Mouse (Mus musculus): ENCODE measurements at regions not wholly inside any gene's neighbourhood (a gene's known extent, or its start where the extent isn't known, plus 50 kb on each side); places are given as distances from the start of the nearest gene placed in this dataset.

- WGBS (ENCODE audit: insufficient replicate concordance): 60% methylated on average over 6 of the region's 6 CpGs
- H3K4me1 ChIP-seq (ENCODE audit: control insufficient read depth, low read depth, low read length): no peaks in the 10 kb centered on the region
- H3K4me3 ChIP-seq (ENCODE audit: low read depth, low read length): no peak overlapping the region
- H3K4me2 ChIP-seq (ENCODE audit: low read depth, low read length): no peak overlapping the region
- no peak overlapping the region for H3K9ac ChIP-seq (ENCODE audit: low read depth, low read length)
- ATAC-seq (ENCODE audit: low read depth): no peak
- no peak overlapping the region for H3K27ac ChIP-seq (ENCODE audit: low read length)
- H3K9me3 ChIP-seq (replicated peaks; ENCODE audit: control insufficient read depth, low read length): no peaks in the 10 kb centered on the region; the same call in 1 of the 2 replicates
- H3K36me3 ChIP-seq (ENCODE audit: control insufficient read depth, insufficient read depth): no peaks in the 10 kb centered on the region
- no peaks in the 10 kb centered on the region for H3K27me3 ChIP-seq (ENCODE audit: control insufficient read depth, insufficient read depth, low read depth, low read length)
Measured at GRCm38 (mm10) chr2:138792711-138793450, 536.5 kb downstream of the Btbd3 start.

DNA sequence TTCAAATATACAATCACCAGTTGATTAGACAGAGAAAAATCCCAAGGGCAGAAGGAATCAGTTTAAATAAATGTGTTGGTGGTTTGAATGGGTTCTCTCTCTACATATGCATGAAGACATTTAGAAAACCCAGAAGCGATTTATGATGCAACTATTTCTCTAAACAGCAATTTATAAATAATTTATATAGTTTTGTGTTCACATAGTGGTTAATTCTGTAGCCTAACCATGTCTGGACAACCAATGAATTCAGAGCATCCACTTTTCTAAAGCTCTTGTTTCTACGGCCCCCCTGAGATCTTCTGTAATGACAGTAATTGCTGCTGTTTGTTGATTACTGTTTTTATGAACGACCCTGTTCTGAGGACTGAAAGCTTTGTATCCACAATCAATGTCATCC, 549.8 kb downstream of the Btbd3 start:
- H3K36me3 ChIP-seq (ENCODE audit: control insufficient read depth, insufficient read depth): no peaks in the 10 kb centered on the region
- H3K4me3 ChIP-seq (ENCODE audit: low read depth, low read length): no peak overlapping the region
- H3K27ac ChIP-seq (ENCODE audit: low read length): no peak overlapping the region
- WGBS (ENCODE audit: insufficient replicate concordance): 56% methylated on average over 3 of the region's 3 CpGs
- ATAC-seq (ENCODE audit: low read depth): no peak
- H3K27me3 ChIP-seq (ENCODE audit: control insufficient read depth, insufficient read depth, low read depth, low read length): no peaks in the 10 kb centered on the region
- no peaks in the 10 kb centered on the region for H3K4me1 ChIP-seq (ENCODE audit: control insufficient read depth, low read depth, low read length)
- no peaks in the 10 kb centered on the region for H3K9me3 ChIP-seq (replicated peaks; ENCODE audit: control insufficient read depth, low read length)
- H3K4me2 ChIP-seq (ENCODE audit: low read depth, low read length): no peak overlapping the region
- no peak overlapping the region for H3K9ac ChIP-seq (ENCODE audit: low read depth, low read length)

- Histone ChIP-seq H3K27me3 (ENCODE audit: control insufficient read depth, insufficient read depth, low read depth, low read length) (no peaks in the 10 kb centered on the region), H3K9ac (ENCODE audit: low read depth, low read length) (no peak overlapping the region), H3K4me2 (ENCODE audit: low read depth, low read length) (no peak overlapping the region), H3K4me1 (ENCODE audit: control insufficient read depth, low read depth, low read length) (no peaks in the 10 kb centered on the region), H3K27ac (ENCODE audit: low read length) (no peak overlapping the region), H3K4me3 (ENCODE audit: low read depth, low read length) (no peak overlapping the region), H3K9me3 (replicated peaks; ENCODE audit: control insufficient read depth, low read length) (no peaks in the 10 kb centered on the region), H3K36me3 (ENCODE audit: control insufficient read depth, insufficient read depth) (no peaks in the 10 kb centered on the region)
- ATAC-seq (ENCODE audit: low read depth): no peak
- WGBS (ENCODE audit: insufficient replicate concordance): 71% methylated on average over 2 of the region's 2 CpGs
Measured at GRCm38 (mm10) chr2:138809767-138810166, 553.4 kb downstream of the Btbd3 start.

DNA sequence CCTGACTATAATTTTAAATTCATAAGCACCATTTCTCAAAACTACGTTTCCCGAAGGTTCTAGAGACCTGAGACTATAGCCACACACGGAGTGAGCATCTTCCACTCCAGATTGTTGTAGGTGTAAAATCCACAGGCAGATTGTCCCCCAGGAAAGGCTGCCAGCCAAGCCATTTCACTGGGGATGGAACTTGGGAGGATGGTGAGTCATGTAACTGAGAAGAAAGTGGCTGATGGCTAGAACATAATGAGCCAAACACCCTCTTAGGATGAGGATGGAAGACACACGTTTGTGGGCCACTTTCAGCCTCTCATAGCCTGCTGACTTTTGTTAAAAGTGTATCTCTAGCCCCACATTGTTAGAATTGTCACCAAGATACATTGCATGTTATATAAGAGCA, 564.1 kb downstream of the Btbd3 start:
- Histone ChIP-seq H3K9me3 (replicated peaks; ENCODE audit: control insufficient read depth, low read length) (no peaks in the 10 kb centered on the region), H3K4me1 (ENCODE audit: control insufficient read depth, low read depth, low read length) (no peaks in the 10 kb centered on the region), H3K27me3 (ENCODE audit: control insufficient read depth, insufficient read depth, low read depth, low read length) (no peaks in the 10 kb centered on the region), H3K9ac (ENCODE audit: low read depth, low read length) (no peak overlapping the region), H3K27ac (ENCODE audit: low read length) (no peak overlapping the region), H3K4me2 (ENCODE audit: low read depth, low read length) (no peak overlapping the region), H3K4me3 (ENCODE audit: low read depth, low read length) (no peak overlapping the region), H3K36me3 (ENCODE audit: control insufficient read depth, insufficient read depth) (no peaks in the 10 kb centered on the region)
- ATAC-seq (ENCODE audit: low read depth): no peak
- WGBS (ENCODE audit: insufficient replicate concordance): 64% methylated on average over 4 of the region's 4 CpGs

DNA sequence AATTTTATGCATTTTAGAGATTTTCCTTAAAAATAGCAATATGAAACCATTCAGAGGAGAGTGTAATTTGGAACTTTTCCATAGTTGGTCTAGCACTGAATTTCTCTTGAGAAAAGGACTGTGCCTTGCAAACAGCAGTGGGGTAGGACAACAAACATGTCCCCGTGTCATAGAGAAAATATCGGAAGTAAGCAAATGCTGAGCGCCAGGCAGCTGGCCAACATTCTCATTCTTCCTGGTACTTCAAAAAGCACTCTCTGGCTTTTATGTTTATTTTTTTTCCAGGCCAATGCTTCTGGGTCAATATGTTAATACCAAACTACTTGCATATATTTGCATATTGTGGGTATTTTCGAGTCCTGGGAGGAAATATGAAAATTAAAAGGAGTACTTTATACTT, 568.5 kb downstream of the Btbd3 start:
- Histone ChIP-seq H3K4me3 (ENCODE audit: low read depth, low read length) (no peak overlapping the region), H3K4me2 (ENCODE audit: low read depth, low read length) (no peak overlapping the region), H3K27me3 (ENCODE audit: control insufficient read depth, insufficient read depth, low read depth, low read length) (no peaks in the 10 kb centered on the region), H3K4me1 (ENCODE audit: control insufficient read depth, low read depth, low read length) (no peaks in the 10 kb centered on the region), H3K9ac (ENCODE audit: low read depth, low read length) (no peak overlapping the region), H3K9me3 (replicated peaks; ENCODE audit: control insufficient read depth, low read length) (no peaks in the 10 kb centered on the region), H3K36me3 (ENCODE audit: control insufficient read depth, insufficient read depth) (no peaks in the 10 kb centered on the region), H3K27ac (ENCODE audit: low read length) (no peak overlapping the region)
- ATAC-seq (ENCODE audit: low read depth): no peak
- 62% methylated on average over 4 of the region's 4 CpGs for WGBS (ENCODE audit: insufficient replicate concordance)

DNA sequence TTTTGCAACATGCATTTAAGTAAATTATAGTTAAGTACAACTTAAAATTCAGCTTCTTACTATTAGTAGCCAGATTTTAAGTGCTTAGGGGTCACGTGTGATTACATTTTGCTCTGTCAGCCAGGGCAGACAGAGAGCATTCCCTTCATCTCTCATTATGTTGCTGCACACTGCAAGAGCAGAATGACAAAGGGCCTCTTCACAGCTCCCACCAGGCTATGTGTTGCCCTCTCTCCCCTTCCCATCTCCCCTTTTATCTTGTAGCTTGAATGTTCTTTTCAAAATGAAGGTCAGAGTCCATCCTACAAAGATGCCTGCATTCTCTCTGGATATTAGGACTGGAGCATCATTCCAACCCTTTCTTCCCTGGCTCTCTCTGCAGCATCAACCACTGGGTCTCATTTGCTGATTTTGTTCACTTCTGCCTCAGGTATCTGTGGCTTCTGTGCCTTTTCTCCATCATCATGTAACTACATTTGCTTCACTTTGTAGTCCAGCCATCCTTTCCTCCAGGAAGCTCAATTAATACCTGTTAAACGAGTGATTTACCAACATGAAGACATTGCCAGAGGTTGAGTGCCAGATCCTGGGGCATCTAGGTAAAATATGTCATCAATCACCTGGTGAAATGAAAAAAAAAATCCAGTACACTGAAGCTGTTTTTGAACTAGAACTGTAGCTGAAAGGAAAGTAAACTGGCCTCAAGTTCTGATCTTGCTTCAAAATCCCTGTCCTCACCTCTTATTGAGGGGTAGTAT, 571.6 kb downstream of the Btbd3 start:
- Histone ChIP-seq H3K9ac (ENCODE audit: low read depth, low read length) (no peak overlapping the region), H3K9me3 (replicated peaks; ENCODE audit: control insufficient read depth, low read length) (no peaks in the 10 kb centered on the region), H3K4me1 (ENCODE audit: control insufficient read depth, low read depth, low read length) (no peaks in the 10 kb centered on the region), H3K27ac (ENCODE audit: low read length) (no peak overlapping the region), H3K4me3 (ENCODE audit: low read depth, low read length) (no peak overlapping the region), H3K4me2 (ENCODE audit: low read depth, low read length) (no peak overlapping the region), H3K27me3 (ENCODE audit: control insufficient read depth, insufficient read depth, low read depth, low read length) (no peaks in the 10 kb centered on the region), H3K36me3 (ENCODE audit: control insufficient read depth, insufficient read depth) (no peaks in the 10 kb centered on the region)
- no peak for ATAC-seq (ENCODE audit: low read depth)
- 44% methylated on average over 2 of the region's 2 CpGs for WGBS (ENCODE audit: insufficient replicate concordance)

- H3K4me1 ChIP-seq (ENCODE audit: control insufficient read depth, low read depth, low read length): no peaks in the 10 kb centered on the region
- no peak overlapping the region for H3K9ac ChIP-seq (ENCODE audit: low read depth, low read length)
- WGBS (ENCODE audit: insufficient replicate concordance): 39% methylated on average over 3 of the region's 3 CpGs
- no peak overlapping the region for H3K4me3 ChIP-seq (ENCODE audit: low read depth, low read length)
- H3K27ac ChIP-seq (ENCODE audit: low read length): no peak overlapping the region
- H3K9me3 ChIP-seq (replicated peaks; ENCODE audit: control insufficient read depth, low read length): no peaks in the 10 kb centered on the region
- no peaks in the 10 kb centered on the region for H3K36me3 ChIP-seq (ENCODE audit: control insufficient read depth, insufficient read depth)
- no peak for ATAC-seq (ENCODE audit: low read depth)
- H3K27me3 ChIP-seq (ENCODE audit: control insufficient read depth, insufficient read depth, low read depth, low read length): no peaks in the 10 kb centered on the region
- H3K4me2 ChIP-seq (ENCODE audit: low read depth, low read length): no peak overlapping the region
Measured at GRCm38 (mm10) chr2:138838846-138839245, 582.5 kb downstream of the Btbd3 start.

- Histone ChIP-seq H3K9me3 (replicated peaks; ENCODE audit: control insufficient read depth, low read length) (no peaks in the 10 kb centered on the region), H3K4me2 (ENCODE audit: low read depth, low read length) (no peak overlapping the region), H3K4me1 (ENCODE audit: control insufficient read depth, low read depth, low read length) (no peaks in the 10 kb centered on the region), H3K27me3 (ENCODE audit: control insufficient read depth, insufficient read depth, low read depth, low read length) (no peaks in the 10 kb centered on the region), H3K36me3 (ENCODE audit: control insufficient read depth, insufficient read depth) (no peaks in the 10 kb centered on the region), H3K4me3 (ENCODE audit: low read depth, low read length) (no peak overlapping the region), H3K9ac (ENCODE audit: low read depth, low read length) (no peak overlapping the region), H3K27ac (ENCODE audit: low read length) (no peak overlapping the region)
- ATAC-seq (ENCODE audit: low read depth): no peak
Measured at GRCm38 (mm10) chr2:138859121-138859520, 602.8 kb downstream of the Btbd3 start.

- no peaks in the 10 kb centered on the region for H3K9me3 ChIP-seq (replicated peaks; ENCODE audit: control insufficient read depth, low read length)
- 52% methylated on average over 3 of the region's 3 CpGs for WGBS (ENCODE audit: insufficient replicate concordance)
- H3K27ac ChIP-seq (ENCODE audit: low read length): no peak overlapping the region
- no peaks in the 10 kb centered on the region for H3K4me1 ChIP-seq (ENCODE audit: control insufficient read depth, low read depth, low read length)
- no peak for ATAC-seq (ENCODE audit: low read depth)
- no peaks in the 10 kb centered on the region for H3K36me3 ChIP-seq (ENCODE audit: control insufficient read depth, insufficient read depth)
- H3K9ac ChIP-seq (ENCODE audit: low read depth, low read length): no peak overlapping the region
- H3K4me3 ChIP-seq (ENCODE audit: low read depth, low read length): no peak overlapping the region
- H3K4me2 ChIP-seq (ENCODE audit: low read depth, low read length): no peak overlapping the region
- no peaks in the 10 kb centered on the region for H3K27me3 ChIP-seq (ENCODE audit: control insufficient read depth, insufficient read depth, low read depth, low read length)
Measured at GRCm38 (mm10) chr2:138896563-138896962, 597.1 kb upstream of the Sptlc3 start.

Measured in liver, embryonic 16.5 days (tissue).